Mouse (Mus musculus): ENCODE results near the gene Grpel1.

GRCm38 (mm10) chr5:36426404-36426803 is 38.4 kb upstream of the Grpel1 start:
- TF ChIP-seq GATA1 (IDR thresholded peaks at IDR 0.05; ENCODE audit: borderline replicate concordance, low read length) (no peak), CTCF (IDR thresholded peaks at IDR 0.05; ENCODE audit: low read depth, low read length) (no peak)
